Mouse (Mus musculus): ENCODE measurements around the gene Tspan1. TPM values are rescaled to one million over a fixed set of nuclear protein-coding genes. Genes with fewer than 3 reads are reported as not detected.

The Tspan1 gene
- 24.4 and 52.5 TPM in 2 replicates for polyA plus RNA-seq (2012; rRNA removed)

GRCm38 (mm10) chr4:116167404-116167803 lies at the start of gene Tspan1:
Gene Tspan1, minus strand, starts transcription at chr4:116167601.
- no peak for DNase-seq (ENCODE audit: low read depth)

- no peak for DNase-seq (ENCODE audit: low read depth)
These were observed 49.6 kb upstream of the Tspan1 start for GRCm38 (mm10) chr4:116217046-116217445.

GRCm38 (mm10) chr4:116215895-116216605 lies 48.6 kb upstream of the Tspan1 start:
- DNase-seq (ENCODE audit: low read depth) = no peak

- DNase-seq (ENCODE audit: low read depth) = no peak
These were observed 41.5 kb upstream of the Tspan1 start for GRCm38 (mm10) chr4:116208891-116209290.

- no peak for DNase-seq (ENCODE audit: low read depth)
These were observed 39.1 kb upstream of the Tspan1 start for GRCm38 (mm10) chr4:116206531-116206930.

- DNase-seq (ENCODE audit: low read depth) = no peak
These were observed 37.0 kb upstream of the Tspan1 start for GRCm38 (mm10) chr4:116204422-116204821.

- DNase-seq (ENCODE audit: low read depth) = no peak
These were observed 31.0 kb upstream of the Tspan1 start for GRCm38 (mm10) chr4:116198422-116198821.

- no peak for DNase-seq (ENCODE audit: low read depth)
These were observed 26.4 kb upstream of the Tspan1 start for GRCm38 (mm10) chr4:116193583-116194383.

- no peak for DNase-seq (ENCODE audit: low read depth)
These were observed 25.0 kb upstream of the Tspan1 start for GRCm38 (mm10) chr4:116192286-116192835.

- DNase-seq (ENCODE audit: low read depth) = no peak
These were observed 17.7 kb upstream of the Tspan1 start for GRCm38 (mm10) chr4:116185083-116185482.

- no peak for DNase-seq (ENCODE audit: low read depth)
These were observed 15.3 kb upstream of the Tspan1 start for GRCm38 (mm10) chr4:116182745-116183144.

GRCm38 (mm10) chr4:116182079-116182478 lies 14.7 kb upstream of the Tspan1 start:
- DNase-seq (ENCODE audit: low read depth) = no peak

GRCm38 (mm10) chr4:116177140-116177539 lies 9.7 kb upstream of the Tspan1 start:
- DNase-seq (ENCODE audit: low read depth) = no peak

GRCm38 (mm10) chr4:116176543-116176988 lies 9.2 kb upstream of the Tspan1 start:
- DNase-seq (ENCODE audit: low read depth) = no peak

GRCm38 (mm10) chr4:116175711-116176542 lies 8.5 kb upstream of the Tspan1 start:
- DNase-seq (ENCODE audit: low read depth) = no peak

GRCm38 (mm10) chr4:116175136-116175535 lies 7.7 kb upstream of the Tspan1 start:
- no peak for DNase-seq (ENCODE audit: low read depth)

- no peak for DNase-seq (ENCODE audit: low read depth)
These were observed 7.2 kb upstream of the Tspan1 start for GRCm38 (mm10) chr4:116174466-116175116.

- DNase-seq (ENCODE audit: low read depth) = no peak
These were observed 6.4 kb upstream of the Tspan1 start for GRCm38 (mm10) chr4:116173752-116174151.

- no peak for DNase-seq (ENCODE audit: low read depth)
These were observed 5.7 kb upstream of the Tspan1 start, which contains the start of the genes 1700042G07Rik and Gm49337 for GRCm38 (mm10) chr4:116173072-116173471. Gene 1700042G07Rik, plus strand, starts transcription at chr4:116173372. Gene Gm49337, plus strand, starts transcription at chr4:116173384.

- DNase-seq (ENCODE audit: low read depth) = no peak
These were observed 1.9 kb upstream of the Tspan1 start for GRCm38 (mm10) chr4:116169353-116169672.
